Comparison of ENCODE assay signal across 20 mouse cellular contexts in genomic region chr3:79025983-79026382, GRCm38 (mm10).
A peak's percentile ranks its signal among the peaks of the same experiment; 100 is the strongest.
DNase-seq lines count a peak whose midpoint lies in the region; ATAC-seq and TF ChIP-seq lines count a peak whose summit lies in the region.
"Had no signal": no experiment of that assay in that cellular context is flagged by ENCODE, and none has a peak within 500 bp of the region (broad histone marks: within the 10 kb centered on the region; RNA-seq: fewer than 3 reads in every experiment).

No protein-coding gene starts in this region.

- peak; percentile 33 for DNase-seq in heart, adult 8-10 months (ENCODE audit: low spot score)
- DNase-seq in heart, postnatal 4 days = no peak
- peak; percentile 12 for DNase-seq in kidney, postnatal 14 days
- DNase-seq in lung, postnatal 36 days = peak; percentile 25
- no peak for DNase-seq in lung, adult 2 months
- DNase-seq: adrenal gland, adult 8-10 months; adrenal gland, postnatal 36 days; cerebellum, adult 11 months; cerebellum, adult 8-10 months; cerebellum, postnatal 14 days; embryo, embryonic 11 days; gastrocnemius, postnatal 36 days had no signal

- ATAC-seq in kidney, embryonic 14.5 days (ENCODE audit: low FRiP score, low TSS enrichment) = no peak
- no peak for ATAC-seq in forebrain, embryonic 12.5 days (ENCODE audit: low FRiP score)
- ATAC-seq: forebrain, embryonic 15.5 days; hindbrain, postnatal 0 days had no signal

- H3K36me3 ChIP-seq in kidney, embryonic 14.5 days (ENCODE audit: control insufficient read depth, insufficient read depth, low read length) = no peaks in the 10 kb centered on the region
- H3K36me3 ChIP-seq in forebrain, embryonic 12.5 days (replicated peaks) = no peaks in the 10 kb centered on the region
- H3K36me3 ChIP-seq: embryonic facial prominence, embryonic 15.5 days; forebrain, embryonic 10.5 days; forebrain, embryonic 15.5 days; hindbrain, embryonic 13.5 days had no signal

- WGBS in kidney, embryonic 14.5 days = 56% methylated on average over 3 of the region's 3 CpGs
- 53% methylated on average over 3 of the region's 3 CpGs for WGBS in lung, adult 2 months
- WGBS in forebrain, embryonic 12.5 days = 83% methylated on average over 3 of the region's 3 CpGs

- TF ChIP-seq CTCF in lung, adult 2 months (IDR thresholded peaks at IDR 0.05; ENCODE audit: insufficient read depth, low read length) = no peak

- H3K9ac ChIP-seq in kidney, embryonic 14.5 days (ENCODE audit: low read depth, low read length) = no peak overlapping the region
- H3K9ac ChIP-seq in forebrain, embryonic 12.5 days = no peak overlapping the region
- H3K9ac ChIP-seq: embryonic facial prominence, embryonic 15.5 days; forebrain, embryonic 15.5 days; hindbrain, embryonic 13.5 days had no signal

- H3K9me3 ChIP-seq in kidney, embryonic 14.5 days (ENCODE audit: control insufficient read depth, low read length) = no peaks in the 10 kb centered on the region
- H3K9me3 ChIP-seq in forebrain, embryonic 12.5 days = no peaks in the 10 kb centered on the region
- H3K9me3 ChIP-seq: embryonic facial prominence, embryonic 15.5 days; forebrain, embryonic 10.5 days; forebrain, embryonic 15.5 days; hindbrain, embryonic 13.5 days had no signal

- no peak overlapping the region for H3K4me2 ChIP-seq in kidney, embryonic 14.5 days (replicated peaks; ENCODE audit: low read depth, low read length)
- no peak overlapping the region for H3K4me2 ChIP-seq in forebrain, embryonic 12.5 days
- H3K4me2 ChIP-seq: embryonic facial prominence, embryonic 15.5 days; forebrain, embryonic 15.5 days; hindbrain, embryonic 13.5 days had no signal

- H3K4me3 ChIP-seq in kidney, embryonic 14.5 days (ENCODE audit: low read length) = no peak overlapping the region
- no peak overlapping the region for H3K4me3 ChIP-seq in lung, adult 2 months (replicated peaks; ENCODE audit: extremely low read depth, low read depth, low read length)
- H3K4me3 ChIP-seq in forebrain, embryonic 12.5 days (replicated peaks) = no peak overlapping the region
- H3K4me3 ChIP-seq: embryonic facial prominence, embryonic 15.5 days; erythroblast, embryonic 14.5 days; forebrain, embryonic 10.5 days; forebrain, embryonic 15.5 days; hindbrain, embryonic 13.5 days had no signal

- no peak overlapping the region for H3K27ac ChIP-seq in kidney, embryonic 14.5 days (ENCODE audit: low read depth, low read length)
- no peak overlapping the region for H3K27ac ChIP-seq in forebrain, embryonic 12.5 days
- H3K27ac ChIP-seq: embryonic facial prominence, embryonic 15.5 days; forebrain, embryonic 10.5 days; forebrain, embryonic 15.5 days; hindbrain, embryonic 13.5 days; hindbrain, postnatal 0 days had no signal

- H3K4me1 ChIP-seq in kidney, embryonic 14.5 days (ENCODE audit: control insufficient read depth, insufficient read depth, low read length) = no peaks in the 10 kb centered on the region
- peaks cover 4% of the 10 kb centered on the region; the same call in 1 of the 2 replicates for H3K4me1 ChIP-seq in lung, adult 2 months (ENCODE audit: control insufficient read depth, insufficient read depth, low read length)
- H3K4me1 ChIP-seq in forebrain, embryonic 12.5 days = peaks cover 3% of the 10 kb centered on the region; the same call in 1 of the 2 replicates
- H3K4me1 ChIP-seq: forebrain, embryonic 15.5 days had no signal

- no peak for TF ChIP-seq POLR2A in lung, adult 2 months (IDR thresholded peaks at IDR 0.05; ENCODE audit: borderline replicate concordance, extremely low read depth, low read depth, low read length)

- no peaks in the 10 kb centered on the region for H3K27me3 ChIP-seq in kidney, embryonic 14.5 days (ENCODE audit: control insufficient read depth, insufficient read depth, low read length)
- no peaks in the 10 kb centered on the region for H3K27me3 ChIP-seq in forebrain, embryonic 12.5 days
- H3K27me3 ChIP-seq: embryonic facial prominence, embryonic 15.5 days; forebrain, embryonic 15.5 days; hindbrain, embryonic 13.5 days had no signal

Comparison
In these comparisons a context has a peak if more than half of its experiments do, and no peak if none do; other contexts are left out.
1. DNase-seq: peak in heart, adult 8-10 months (single experiment), kidney, postnatal 14 days (single experiment) and lung, postnatal 36 days (single experiment); none in heart, postnatal 4 days (single experiment) and lung, adult 2 months (single experiment).